Mouse (Mus musculus) megakaryocyte-erythroid progenitor cell, adult 5 weeks (primary cell): ENCODE measurements around the gene F830045P16Rik. TPM values are rescaled to one million over a fixed set of nuclear protein-coding genes. Genes with fewer than 3 reads are reported as not detected.

Experiments
- polyA plus RNA-seq: library from polyadenylated mRNA; stranded (reverse); fragments of >175 nt; gene quantifications from 2 replicates; pipeline ENCODE4 v1.2.3, GENCODE M21; 2012

F830045P16Rik gene
- polyA plus RNA-seq, result not detected in 2 replicates

GRCm38 (mm10) chr2:129536377-129536776 is at the start of gene F830045P16Rik:
F830045P16Rik (minus strand) TSS chr2:129536602.

Other genes with a start within 250 kb of the F830045P16Rik start
- gene Ckap2l, start 239.4 kb downstream of the F830045P16Rik start, polyA plus RNA-seq, result 24.0 and 33.4 TPM in 2 replicates
- gene Il1a, start 226.6 kb downstream of the F830045P16Rik start, polyA plus RNA-seq, result 0.04 TPM in 1 of 2 replicates, not detected in the other
- 0.32 TPM in 1 of 2 replicates, not detected in the other for gene Il1b, start 165.5 kb downstream of the F830045P16Rik start, polyA plus RNA-seq
- gene Sirpa, start 56.2 kb upstream of the F830045P16Rik start, polyA plus RNA-seq, result 25.4 and 37.7 TPM in 2 replicates
- gene Pdyn, start 163.2 kb upstream of the F830045P16Rik start, polyA plus RNA-seq, result not detected in 2 replicates